Mouse (Mus musculus) kidney, adult 2 months (tissue): ENCODE results near the gene Acly. TPM values are rescaled to one million over a fixed set of nuclear protein-coding genes. Genes with fewer than 3 reads are reported as not detected.

Experiments used
- DNase-seq: peaks from one replicate; pipeline ENCODE4 v3.0.0; 2021
- H3K27ac ChIP-seq: fragments of 200-500 bp; 2 replicates; pipeline ENCODE4 v1.5.1; 2012; ENCODE audit warnings: low read depth, low read length, control low read depth, inconsistent platforms; ENCODE audit not compliant: insufficient read depth
- H3K27me3 ChIP-seq: fragments of 200-500 bp; replicated peaks from 2 replicates; pipeline ENCODE4 v1.6.1; 2012; ENCODE audit warnings: mild to moderate bottlenecking, moderate library complexity, low read length, inconsistent platforms; ENCODE audit not compliant: control insufficient read depth, insufficient read depth
- H3K36me3 ChIP-seq: fragments of 200-500 bp; 2 replicates; pipeline ENCODE4 v1.6.1; 2012; ENCODE audit warnings: mild to moderate bottlenecking, moderate library complexity, low read length, inconsistent platforms; ENCODE audit not compliant: control insufficient read depth, insufficient read depth
- H3K4me1 ChIP-seq: fragments of 200-500 bp; 2 replicates; pipeline ENCODE4 v1.6.1; 2011; ENCODE audit warnings: low read length; ENCODE audit not compliant: control insufficient read depth, insufficient read depth
- H3K4me3 ChIP-seq: fragments of 200-500 bp; 2 replicates; pipeline ENCODE4 v1.5.1; 2011; ENCODE audit warnings: mild to moderate bottlenecking, low read depth, low read length, control low read depth; ENCODE audit not compliant: insufficient read depth
- CTCF ChIP-seq: fragments of 200-500 bp; conservative IDR thresholded peaks from 2 replicates; pipeline ENCODE4 v1.5.1; 2011; ENCODE audit warnings: low read depth, mild to moderate bottlenecking, control low read depth, low read length, moderate library complexity, mixed read lengths; ENCODE audit not compliant: insufficient read depth, insufficient read length
- POLR2A ChIP-seq: fragments of 200-500 bp; IDR thresholded peaks from one replicate; pipeline ENCODE4 v1.6.1; 2011; ENCODE audit warnings: low read depth, low read length, control low read depth
- WGBS: fragments of 180-500 bp; shearing (Covaris S2); methylation state at CpG from one replicate; pipeline ENCODE4 v1.1.7; 2018; 5-methylcytosine and 5-hydroxymethylcytosine counted together
- polyA plus RNA-seq: library from polyadenylated mRNA; depleted of rRNA; stranded (reverse); fragments of >200 nt; gene quantifications from 2 replicates; pipeline ENCODE4 v1.2.3, GENCODE M21; 2012

Gene Acly
- polyA plus RNA-seq, 1 experiment: 181 TPM

DNA sequence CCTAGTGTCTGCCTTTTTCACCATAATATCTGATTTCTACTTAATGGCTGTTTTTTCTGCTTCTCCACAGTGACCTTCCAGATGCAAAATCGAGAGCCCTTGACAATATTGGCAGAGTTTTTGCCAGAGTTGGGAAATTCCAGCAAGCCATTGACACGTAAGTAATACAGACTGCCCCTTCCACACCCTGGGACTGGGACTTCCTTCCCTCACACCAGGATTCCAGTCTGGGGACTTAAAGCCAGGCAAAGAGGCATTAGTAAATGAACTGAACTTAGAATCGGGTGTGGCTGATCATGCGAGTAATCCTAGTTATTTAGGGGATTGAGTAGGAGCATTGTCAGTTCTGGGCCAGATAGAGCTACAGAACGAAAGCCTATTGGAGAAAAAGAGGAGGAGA is 33.9 kb upstream of the Acly start:
- no peak for DNase-seq
- Histone ChIP-seq H3K4me1 (no peaks in the 10 kb centered on the region), H3K27ac (no peak overlapping the region), H3K27me3 (no peaks in the 10 kb centered on the region), H3K36me3 (no peaks in the 10 kb centered on the region), H3K4me3 (no peak overlapping the region)
- TF ChIP-seq POLR2A: no peak
- 49% methylated on average over 5 of the region's 5 CpGs for WGBS

DNA sequence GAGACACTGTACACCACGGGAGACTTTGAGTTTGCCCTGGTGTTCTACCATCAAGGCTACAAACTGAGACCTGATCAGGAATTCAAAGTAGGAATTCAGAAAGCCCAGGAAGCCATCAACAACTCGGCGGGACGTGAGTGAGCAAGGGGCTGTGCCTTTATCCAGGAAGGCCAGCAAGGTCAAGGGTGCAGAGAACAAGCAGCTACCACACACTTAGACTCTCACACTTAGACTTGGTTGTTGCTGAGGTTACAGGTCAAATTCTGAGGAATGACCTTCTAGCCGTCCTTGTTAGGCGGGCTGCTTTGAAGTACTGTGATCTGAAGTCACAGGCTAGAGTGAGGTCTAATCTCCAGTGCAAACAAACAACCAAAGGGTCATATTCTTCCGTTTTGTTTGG is 31.7 kb upstream of the Acly start:
- H3K27ac ChIP-seq: no peak overlapping the region
- 57% methylated on average over 7 of the region's 7 CpGs for WGBS
- no peaks in the 10 kb centered on the region for H3K36me3 ChIP-seq
- H3K4me3 ChIP-seq: no peak overlapping the region
- DNase-seq: no peak
- no peaks in the 10 kb centered on the region for H3K27me3 ChIP-seq
- TF ChIP-seq POLR2A: no peak
- TF ChIP-seq CTCF: no peak
- no peaks in the 10 kb centered on the region for H3K4me1 ChIP-seq

DNA sequence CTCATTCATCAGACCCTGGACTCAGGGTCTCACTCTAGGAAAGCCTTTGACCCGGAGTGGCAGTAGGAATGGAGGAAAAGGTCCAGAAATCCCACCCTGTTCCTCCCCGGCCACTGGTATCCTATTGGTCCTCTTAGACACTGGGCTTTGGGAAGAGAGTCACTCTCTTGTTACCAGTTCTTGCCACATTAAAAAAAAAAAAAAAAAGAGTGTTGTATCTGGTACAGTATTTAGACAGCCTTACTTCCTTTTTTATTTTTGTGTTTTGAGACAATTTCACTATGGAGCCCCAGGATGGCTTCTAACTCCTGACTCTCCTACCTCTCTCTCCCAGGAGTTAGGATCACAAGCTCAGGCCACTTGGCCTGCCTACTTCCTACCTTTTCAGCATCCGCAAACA is 29.8 kb upstream of the Acly start:
- no peaks in the 10 kb centered on the region for H3K4me1 ChIP-seq
- no peak for TF ChIP-seq POLR2A
- no peak for TF ChIP-seq CTCF
- H3K4me3 ChIP-seq: no peak overlapping the region
- no peak overlapping the region for H3K27ac ChIP-seq
- DNase-seq: no peak
- H3K36me3 ChIP-seq: no peaks in the 10 kb centered on the region
- H3K27me3 ChIP-seq: no peaks in the 10 kb centered on the region
- 72% methylated on average over 3 of the region's 3 CpGs for WGBS

DNA sequence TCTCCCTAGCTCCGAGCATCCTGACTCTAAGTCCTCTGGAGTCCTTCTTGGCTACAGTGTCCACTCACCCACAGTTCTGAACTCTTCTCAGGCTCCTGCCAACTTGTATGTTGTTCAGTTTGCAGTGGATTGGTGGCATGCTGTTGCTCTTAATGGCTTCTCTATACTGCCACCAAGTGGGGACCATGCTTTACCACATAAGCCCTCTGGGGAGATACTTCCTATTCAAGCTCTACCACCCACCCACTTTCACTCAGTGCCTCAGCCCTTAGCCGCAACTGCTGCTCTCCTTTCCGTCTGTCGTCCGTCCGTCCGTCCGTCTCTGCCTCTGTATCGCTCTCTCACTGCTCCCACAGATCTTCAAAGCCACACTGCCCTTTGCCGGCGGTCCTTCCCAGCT is 27.8 kb upstream of the Acly start:
- TF ChIP-seq POLR2A: no peak
- peak; percentile 81 for TF ChIP-seq CTCF
- H3K27ac ChIP-seq: no peak overlapping the region
- DNase-seq: peak; percentile 78
- 27% methylated on average over 11 of the region's 11 CpGs for WGBS
- H3K36me3 ChIP-seq: no peaks in the 10 kb centered on the region
- H3K27me3 ChIP-seq: no peaks in the 10 kb centered on the region
- no peak overlapping the region for H3K4me3 ChIP-seq
- H3K4me1 ChIP-seq: no peaks in the 10 kb centered on the region

DNA sequence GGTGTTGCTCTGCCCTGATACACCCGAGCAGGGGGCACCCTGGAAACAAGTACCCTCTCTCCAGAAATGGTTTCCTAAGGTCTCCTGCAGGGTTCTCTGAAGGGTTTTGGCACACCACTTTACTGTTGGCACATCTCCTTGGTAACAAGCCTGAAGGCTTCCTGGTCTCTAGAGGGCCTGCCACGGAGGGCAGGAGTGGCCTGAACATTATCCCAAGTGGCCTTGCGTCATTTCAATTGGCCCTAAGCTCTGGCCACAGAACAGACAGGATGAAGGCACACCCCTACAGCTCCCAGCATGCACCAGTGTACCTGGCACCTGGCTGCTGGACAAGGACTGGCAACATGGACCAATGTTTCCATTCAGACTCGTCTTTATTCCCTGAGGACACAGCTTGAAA is 25.0 kb upstream of the Acly start:
- Histone ChIP-seq H3K4me3 (no peak overlapping the region), H3K36me3 (no peaks in the 10 kb centered on the region), H3K27ac (no peak overlapping the region), H3K27me3 (no peaks in the 10 kb centered on the region), H3K4me1 (no peaks in the 10 kb centered on the region)
- DNase-seq: peak; percentile 14
- 80% methylated on average over 4 of the region's 4 CpGs for WGBS
- TF ChIP-seq CTCF (no peak), POLR2A (no peak)

DNA sequence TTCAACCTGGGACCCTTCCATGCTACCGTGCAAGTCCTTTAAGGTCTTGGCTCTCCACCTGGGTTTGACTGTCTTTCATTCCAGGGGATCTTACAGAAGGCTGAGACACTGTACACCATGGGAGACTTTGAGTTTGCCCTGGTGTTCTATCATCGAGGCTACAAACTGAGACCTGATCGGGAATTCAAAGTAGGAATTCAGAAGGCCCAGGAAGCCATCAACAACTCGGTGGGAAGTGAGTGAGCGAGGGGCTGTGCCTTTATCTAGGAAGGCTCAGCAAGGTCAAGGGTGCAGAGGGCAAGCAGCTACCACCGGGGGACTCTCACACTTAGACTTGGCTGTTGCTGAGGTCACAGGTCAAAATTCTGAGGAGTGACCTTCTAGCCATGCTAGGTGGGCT is 22.3 kb upstream of the Acly start:
- Histone ChIP-seq H3K27ac (no peak overlapping the region), H3K4me3 (no peak overlapping the region), H3K4me1 (peaks cover 2% of the 10 kb centered on the region; the same call in 1 of the 2 replicates), H3K36me3 (no peaks in the 10 kb centered on the region), H3K27me3 (no peaks in the 10 kb centered on the region)
- DNase-seq: no peak
- 81% methylated on average over 6 of the region's 6 CpGs for WGBS
- TF ChIP-seq CTCF (no peak), POLR2A (no peak)

DNA sequence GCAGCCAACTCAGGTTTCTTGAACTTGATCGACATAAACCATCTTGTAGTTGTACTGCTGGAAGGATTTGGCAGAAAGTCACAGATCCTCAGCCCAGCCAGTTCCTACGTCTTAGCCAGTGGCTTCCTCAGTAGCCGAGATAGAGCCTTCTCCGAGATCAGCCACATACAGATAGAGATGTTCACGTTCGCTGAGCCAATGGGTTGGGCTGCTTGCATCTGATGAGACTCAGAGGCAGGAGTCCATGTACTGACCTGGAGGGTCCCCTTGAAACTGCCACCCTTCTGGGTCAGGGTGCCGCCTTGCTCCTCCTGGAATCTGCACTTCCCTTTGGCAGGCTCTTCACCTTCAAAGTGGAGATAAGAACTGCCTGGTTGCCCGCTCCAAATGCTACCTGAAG is 21.7 kb upstream of the Acly start:
- TF ChIP-seq POLR2A (no peak), CTCF (no peak)
- no peak overlapping the region for H3K4me3 ChIP-seq
- H3K27me3 ChIP-seq: no peaks in the 10 kb centered on the region
- DNase-seq: no peak
- H3K36me3 ChIP-seq: no peaks in the 10 kb centered on the region
- H3K27ac ChIP-seq: no peak overlapping the region
- WGBS: 85% methylated on average over 8 of the region's 8 CpGs
- H3K4me1 ChIP-seq: peaks cover 4% of the 10 kb centered on the region; the same call in 1 of the 2 replicates

DNA sequence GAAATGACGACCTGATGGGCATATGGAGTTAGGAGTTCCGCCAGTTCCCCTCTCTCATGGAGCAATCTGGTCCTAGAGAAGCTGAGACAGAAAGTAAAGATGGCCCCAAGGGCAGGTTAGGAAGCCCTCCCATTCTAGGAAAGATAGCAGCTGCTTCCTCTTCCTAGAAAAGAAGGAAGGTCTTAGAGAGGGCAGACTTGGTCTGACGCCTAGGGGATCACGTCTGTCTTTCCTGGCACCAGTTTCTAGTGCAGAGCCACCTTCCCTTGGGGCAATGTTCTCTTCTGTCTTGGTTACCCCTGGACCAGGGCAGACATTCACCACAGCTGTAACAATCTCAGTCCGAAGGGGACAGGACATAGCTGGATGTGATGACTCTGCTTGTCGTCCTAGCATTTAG is 20.3 kb upstream of the Acly start:
- 75% methylated on average over 6 of the region's 6 CpGs for WGBS
- TF ChIP-seq POLR2A (no peak), CTCF (no peak)
- Histone ChIP-seq H3K27me3 (no peaks in the 10 kb centered on the region), H3K4me3 (no peak overlapping the region), H3K36me3 (no peaks in the 10 kb centered on the region), H3K4me1 (peaks cover 4% of the 10 kb centered on the region; the same call in 1 of the 2 replicates), H3K27ac (no peak overlapping the region)
- DNase-seq: no peak
